ENCODE assay signal across 13 mouse cellular contexts in the genomic region with DNA sequence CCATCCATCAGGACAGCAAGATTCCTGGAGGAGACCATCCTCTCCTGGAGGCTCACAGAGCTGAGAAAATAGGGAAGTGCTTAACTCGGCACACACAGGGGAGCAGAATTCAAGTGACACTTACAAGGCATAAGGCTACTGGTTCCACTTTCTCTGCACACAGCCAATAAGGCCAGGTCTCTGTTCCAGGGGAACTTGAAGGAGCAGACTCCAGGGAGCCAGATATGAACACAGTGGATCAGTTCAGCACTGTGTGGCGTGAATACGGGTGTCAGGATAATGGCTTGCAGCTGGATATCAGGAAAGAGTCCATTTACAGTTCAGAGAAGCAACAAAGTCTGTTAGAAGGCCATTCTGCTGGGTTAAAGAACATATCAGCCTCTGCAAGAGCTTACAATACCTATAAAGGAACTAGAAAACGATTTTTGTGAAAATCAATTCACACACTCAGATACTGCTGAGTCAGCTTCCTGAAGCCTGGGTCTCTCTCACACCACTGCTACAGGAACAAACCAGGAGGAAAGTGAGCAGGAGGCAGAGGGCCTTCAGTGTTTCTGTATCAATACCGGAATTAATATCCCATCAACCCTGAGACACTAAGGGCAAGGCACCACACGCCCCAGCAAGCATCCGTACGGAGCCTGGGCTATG.
A peak's percentile ranks its signal among the peaks of the same experiment; 100 is the strongest.
DNase-seq lines count a peak whose midpoint lies in the region; ATAC-seq and TF ChIP-seq lines count a peak whose summit lies in the region.
"Had no signal": no experiment of that assay in that cellular context is flagged by ENCODE, and none has a peak within 500 bp of the region (broad histone marks: within the 10 kb centered on the region; RNA-seq: fewer than 3 reads in every experiment).

No protein-coding gene starts in this region.

- no peak overlapping the region for H3K4me3 ChIP-seq in kidney, postnatal 0 days (replicated peaks; ENCODE audit: low read depth, low read length)
- H3K4me3 ChIP-seq in midbrain, embryonic 15.5 days: no peak overlapping the region
- no peak overlapping the region for H3K4me3 ChIP-seq in midbrain, embryonic 10.5 days
- H3K4me3 ChIP-seq in heart, embryonic 12.5 days: no peak overlapping the region
- H3K4me3 ChIP-seq: neural tube, embryonic 15.5 days had no signal

- ATAC-seq in kidney, postnatal 0 days (replicated peaks; ENCODE audit: low FRiP score, low read depth): no peak
- ATAC-seq in midbrain, embryonic 15.5 days (replicated peaks): no peak
- ATAC-seq in heart, embryonic 12.5 days (ENCODE audit: insufficient number of reproducible peaks, low FRiP score): no peak
- ATAC-seq: CD4-positive, CD25-positive, alpha-beta regulatory T cell, adult 4 months; Patski had no signal

- no peaks in the 10 kb centered on the region for H3K4me1 ChIP-seq in kidney, postnatal 0 days (replicated peaks; ENCODE audit: insufficient read depth, low read length)
- H3K4me1 ChIP-seq in midbrain, embryonic 15.5 days: no peaks in the 10 kb centered on the region
- no peaks in the 10 kb centered on the region for H3K4me1 ChIP-seq in midbrain, embryonic 10.5 days
- H3K4me1 ChIP-seq in heart, embryonic 12.5 days (replicated peaks): no peaks in the 10 kb centered on the region; the same call in 1 of the 2 replicates

- H3K36me3 ChIP-seq in kidney, postnatal 0 days (ENCODE audit: insufficient read depth, low read length): no peaks in the 10 kb centered on the region
- H3K36me3 ChIP-seq in midbrain, embryonic 15.5 days (replicated peaks): no peaks in the 10 kb centered on the region
- no peaks in the 10 kb centered on the region for H3K36me3 ChIP-seq in midbrain, embryonic 10.5 days
- H3K36me3 ChIP-seq in heart, embryonic 12.5 days: no peaks in the 10 kb centered on the region
- H3K36me3 ChIP-seq: neural tube, embryonic 15.5 days had no signal

- H3K4me2 ChIP-seq in kidney, postnatal 0 days (ENCODE audit: low read length): no peak overlapping the region
- no peak overlapping the region for H3K4me2 ChIP-seq in midbrain, embryonic 15.5 days
- H3K4me2 ChIP-seq in heart, embryonic 12.5 days: peak overlapping the region; percentile 12; the same call in 1 of the 2 replicates
- H3K4me2 ChIP-seq: liver, embryonic 11.5 days; neural tube, embryonic 15.5 days had no signal

- H3K27me3 ChIP-seq in kidney, postnatal 0 days (ENCODE audit: insufficient read depth, low read length): no peaks in the 10 kb centered on the region
- H3K27me3 ChIP-seq in midbrain, embryonic 15.5 days (replicated peaks): no peaks in the 10 kb centered on the region
- H3K27me3 ChIP-seq in midbrain, embryonic 10.5 days (ENCODE audit: low read depth, poor library complexity, severe bottlenecking): no peaks in the 10 kb centered on the region
- H3K27me3 ChIP-seq in heart, embryonic 12.5 days (replicated peaks): no peaks in the 10 kb centered on the region
- H3K27me3 ChIP-seq: neural tube, embryonic 15.5 days had no signal

- 62% methylated on average over 8 of the region's 8 CpGs for WGBS in kidney, postnatal 0 days
- 76% methylated on average over 8 of the region's 8 CpGs for WGBS in midbrain, embryonic 15.5 days
- 81% methylated on average over 8 of the region's 8 CpGs for WGBS in midbrain, embryonic 10.5 days
- 61% methylated on average over 8 of the region's 8 CpGs for WGBS in heart, embryonic 12.5 days

- no peaks in the 10 kb centered on the region for H3K9me3 ChIP-seq in kidney, postnatal 0 days (replicated peaks; ENCODE audit: low read length)
- H3K9me3 ChIP-seq in midbrain, embryonic 15.5 days: no peaks in the 10 kb centered on the region
- peaks cover 3% of the 10 kb centered on the region; the same call in 1 of the 2 replicates for H3K9me3 ChIP-seq in midbrain, embryonic 10.5 days (replicated peaks)
- H3K9me3 ChIP-seq in heart, embryonic 12.5 days (replicated peaks): peaks cover 7% of the 10 kb centered on the region; the same call in 1 of the 2 replicates
- H3K9me3 ChIP-seq: neural tube, embryonic 15.5 days had no signal

- DNase-seq in kidney, postnatal 0 days (ENCODE audit: low spot score): peak; percentile 35
- DNase-seq in kidney, adult 8-10 months: no peak
- no peak for DNase-seq in midbrain, embryonic 10.5 days (ENCODE audit: low spot score)
- no peak for DNase-seq in ovary, adult 18-20 months (ENCODE audit: low spot score)
- no peak for DNase-seq in yolk sac, embryonic 10.5 days (ENCODE audit: low spot score)
- DNase-seq: cerebellum, adult 9-11 months; thymus, postnatal 14 days had no signal

- H3K9ac ChIP-seq in kidney, postnatal 0 days (ENCODE audit: low read depth, low read length): no peak overlapping the region
- H3K9ac ChIP-seq in midbrain, embryonic 15.5 days: no peak overlapping the region
- no peak overlapping the region for H3K9ac ChIP-seq in heart, embryonic 12.5 days
- H3K9ac ChIP-seq: neural tube, embryonic 15.5 days had no signal

- no peak for TF ChIP-seq CTCF in kidney, postnatal 0 days (IDR thresholded peaks at IDR 0.05; ENCODE audit: low read depth)

- no peak overlapping the region for H3K27ac ChIP-seq in kidney, postnatal 0 days
- H3K27ac ChIP-seq in midbrain, embryonic 15.5 days: 0 out of 2 replicates have a peak overlapping the region, but pooled peaks have one; percentile 8
- no peak overlapping the region for H3K27ac ChIP-seq in midbrain, embryonic 10.5 days (replicated peaks)
- no peak overlapping the region; the same call in 1 of the 2 replicates for H3K27ac ChIP-seq in heart, embryonic 12.5 days (ENCODE audit: poor library complexity, severe bottlenecking)
- H3K27ac ChIP-seq: neural tube, embryonic 15.5 days had no signal
